27 mouse cellular contexts compared by ENCODE assay signal in genomic region chr17:70643211-70643610, GRCm38 (mm10).
A peak's percentile ranks its signal among the peaks of the same experiment; 100 is the strongest.
DNase-seq lines count a peak whose midpoint lies in the region; ATAC-seq and TF ChIP-seq lines count a peak whose summit lies in the region.
"Had no signal": no experiment of that assay in that cellular context is flagged by ENCODE, and none has a peak within 500 bp of the region (broad histone marks: within the 10 kb centered on the region; RNA-seq: fewer than 3 reads in every experiment).

No protein-coding gene starts in this region.

- H3K4me2 ChIP-seq in intestine, embryonic 14.5 days (ENCODE audit: low read length): no peak overlapping the region
- no peak overlapping the region for H3K4me2 ChIP-seq in intestine, embryonic 15.5 days (replicated peaks)
- H3K4me2 ChIP-seq in CH12.LX (ENCODE audit: insufficient read depth, low read depth, poor library complexity, severe bottlenecking): no peak overlapping the region
- H3K4me2 ChIP-seq: lung, embryonic 15.5 days; midbrain, embryonic 13.5 days; neural tube, embryonic 15.5 days had no signal

- no peaks in the 10 kb centered on the region for H3K27me3 ChIP-seq in intestine, embryonic 14.5 days (replicated peaks; ENCODE audit: control insufficient read depth, insufficient read depth, low read length)
- no peaks in the 10 kb centered on the region for H3K27me3 ChIP-seq in intestine, embryonic 15.5 days (replicated peaks)
- H3K27me3 ChIP-seq in CH12.LX (replicated peaks) (peaks cover 17% of the 10 kb centered on the region), MEL (ENCODE audit: control insufficient read depth in 1 of 2, insufficient read depth in 2 of 2, low read length in 2 of 2) (no peaks in the 10 kb centered on the region)
- H3K27me3 ChIP-seq: lung, embryonic 15.5 days; megakaryocyte, embryonic 14.5 days; midbrain, embryonic 13.5 days; neural tube, embryonic 15.5 days had no signal

- no peak overlapping the region for H3K27ac ChIP-seq in intestine, embryonic 14.5 days (ENCODE audit: low read depth)
- H3K27ac ChIP-seq in intestine, embryonic 15.5 days: no peak overlapping the region
- no peak overlapping the region for H3K27ac ChIP-seq in left cerebral cortex, adult 2 months
- no peak overlapping the region for H3K27ac ChIP-seq in CH12.LX (ENCODE audit: insufficient read depth, low read depth)
- H3K27ac ChIP-seq in MEL (ENCODE audit: control insufficient read depth, low read depth, low read length): no peak overlapping the region
- H3K27ac ChIP-seq: hindbrain, embryonic 10.5 days; liver, embryonic 14.5 days; lung, embryonic 15.5 days; midbrain, embryonic 13.5 days; neural tube, embryonic 15.5 days had no signal

- peak; percentile 33 for DNase-seq in intestine, embryonic 14.5 days (ENCODE audit: low spot score)
- DNase-seq in left cerebral cortex, adult 2 months (ENCODE audit: extremely low spot score in 1 of 2, low spot score in 2 of 2): no peak
- DNase-seq in left cerebral cortex, adult 9 months (ENCODE audit: low spot score in 2 of 2): no peak
- peak; percentile 16 for DNase-seq in CH12.LX (ENCODE audit: extremely low read depth)
- no peak for DNase-seq in MEL (ENCODE audit: low read depth, low spot score)
- DNase-seq in cerebellum, adult 9-11 months: no peak
- DNase-seq in frontal cortex, postnatal 14 days (ENCODE audit: low spot score in 2 of 2): no peak
- DNase-seq: adrenal gland, postnatal 14 days; B cell, adult 2 months; cerebellum, adult 11-12 months; cerebellum, postnatal 14 days; heart, postnatal 14 days; kidney, adult 8-10 months; kidney, postnatal 14 days; left cerebral cortex, postnatal 4 days; lung, postnatal 4 days; retina, postnatal 1 day; right cerebral cortex, postnatal 14 days had no signal

- no peak overlapping the region for H3K9ac ChIP-seq in intestine, embryonic 14.5 days (ENCODE audit: low read length)
- no peak overlapping the region for H3K9ac ChIP-seq in intestine, embryonic 15.5 days
- H3K9ac ChIP-seq in CH12.LX (ENCODE audit: insufficient read depth, low read depth): no peak overlapping the region
- no peak overlapping the region for H3K9ac ChIP-seq in MEL (ENCODE audit: control insufficient read depth, low read depth, low read length, poor library complexity, severe bottlenecking)
- H3K9ac ChIP-seq: liver, embryonic 14.5 days; lung, embryonic 15.5 days; midbrain, embryonic 13.5 days; neural tube, embryonic 15.5 days had no signal

- H3K4me1 ChIP-seq in intestine, embryonic 14.5 days (replicated peaks; ENCODE audit: control insufficient read depth, insufficient read depth, low read length): no peaks in the 10 kb centered on the region
- no peaks in the 10 kb centered on the region for H3K4me1 ChIP-seq in intestine, embryonic 15.5 days (replicated peaks)
- no peaks in the 10 kb centered on the region for H3K4me1 ChIP-seq in CH12.LX (ENCODE audit: control insufficient read depth in 1 of 2, insufficient read depth in 2 of 2)
- H3K4me1 ChIP-seq in MEL (ENCODE audit: control insufficient read depth in 1 of 2, insufficient read depth in 2 of 2, low read length in 2 of 2): no peaks in the 10 kb centered on the region
- H3K4me1 ChIP-seq: lung, embryonic 15.5 days; megakaryocyte, embryonic 14.5 days; midbrain, embryonic 13.5 days; neural tube, embryonic 15.5 days had no signal

- 86% methylated on average over 1 of the region's 1 CpGs for WGBS in intestine, embryonic 14.5 days
- WGBS in intestine, embryonic 15.5 days: 76% methylated on average over 1 of the region's 1 CpGs

- H3K36me3 ChIP-seq in intestine, embryonic 14.5 days (ENCODE audit: control insufficient read depth, insufficient read depth, low read length): no peaks in the 10 kb centered on the region
- no peaks in the 10 kb centered on the region for H3K36me3 ChIP-seq in intestine, embryonic 15.5 days
- H3K36me3 ChIP-seq in CH12.LX (replicated peaks in 1 of 2; ENCODE audit: control insufficient read depth in 1 of 2, insufficient read depth in 1 of 2, low read length in 1 of 2) (no peaks in the 10 kb centered on the region), MEL (ENCODE audit: control insufficient read depth in 1 of 2, insufficient read depth in 2 of 2, low read length in 2 of 2) (no peaks in the 10 kb centered on the region)
- H3K36me3 ChIP-seq: hindbrain, embryonic 10.5 days; lung, embryonic 15.5 days; midbrain, embryonic 13.5 days; neural tube, embryonic 15.5 days had no signal

- no peaks in the 10 kb centered on the region for H3K79me2 ChIP-seq in CH12.LX (replicated peaks; ENCODE audit: control insufficient read depth, extremely low read depth, insufficient read depth, poor library complexity, severe bottlenecking)
- no peaks in the 10 kb centered on the region for H3K79me2 ChIP-seq in MEL (ENCODE audit: control insufficient read depth, insufficient read depth, low read length, poor library complexity)

- TF ChIP-seq RAD21 in CH12.LX (IDR thresholded peaks at IDR 0.05; ENCODE audit: low read depth, low read length) (peak; percentile 43), MEL (IDR thresholded peaks at IDR 0.05; ENCODE audit: low read depth, low read length) (no peak; the same call in 1 of the 2 replicates)

- TF ChIP-seq POLR2A in CH12.LX (IDR thresholded peaks at IDR 0.05; ENCODE audit: low read depth, low read length) (no peak), MEL (IDR thresholded peaks at IDR 0.05; ENCODE audit: control insufficient read depth in 1 of 2, insufficient read depth in 1 of 2, low read depth in 1 of 2, low read length in 2 of 2, poor library complexity in 1 of 2) (no peak)

- peak; percentile 29 for TF ChIP-seq CTCF in left cerebral cortex, adult 2 months (IDR thresholded peaks at IDR 0.05)
- TF ChIP-seq CTCF in CH12.LX (conservative IDR thresholded peaks at IDR 0.05 in 1 of 2, IDR thresholded peaks at IDR 0.05 in 1 of 2; ENCODE audit: low read depth in 2 of 2, low read length in 2 of 2) (peak in 1 of 2 experiments; percentile 53; a peak in 2 of 4 replicates), MEL (IDR thresholded peaks at IDR 0.05 in 2 of 3, conservative IDR thresholded peaks at IDR 0.05 in 1 of 3; ENCODE audit: control insufficient read depth in 1 of 3, insufficient read depth in 1 of 3, low read depth in 2 of 3, low read length in 3 of 3, poor library complexity in 1 of 3, severe bottlenecking in 1 of 3) (peak in 1 of 3 experiments; percentile 6; a peak in 1 of 6 replicates)

- in situ Hi-C loops in CH12.LX (cut with MboI; ENCODE audit: low pct_ligation_motif_present, low pct_unique_long_range_greater_than_20kb, low sequenced_read_pairs): loop anchor here (25.0 kb wide), 1 partner anchor 231 kb away; no protein-coding TSS in a partner anchor

- ATAC-seq in intestine, embryonic 14.5 days (replicated peaks; ENCODE audit: low FRiP score, low TSS enrichment, low read depth): no peak
- ATAC-seq in intestine, embryonic 15.5 days: no peak
- ATAC-seq: forebrain, embryonic 14.5 days; hindbrain, embryonic 16.5 days; midbrain, embryonic 13.5 days had no signal

- H3K4me3 ChIP-seq in intestine, embryonic 14.5 days (ENCODE audit: low read depth, low read length): no peak overlapping the region
- no peak overlapping the region for H3K4me3 ChIP-seq in intestine, embryonic 15.5 days (replicated peaks)
- no peak overlapping the region for H3K4me3 ChIP-seq in left cerebral cortex, adult 2 months
- no peak overlapping the region for H3K4me3 ChIP-seq in CH12.LX (replicated peaks in 1 of 3; ENCODE audit: low read depth in 2 of 3, low read length in 2 of 3, poor library complexity in 1 of 3)
- H3K4me3 ChIP-seq in MEL (ENCODE audit: control insufficient read depth in 1 of 2, insufficient read depth in 1 of 2, low read depth in 2 of 2, low read length in 2 of 2): no peak overlapping the region
- H3K4me3 ChIP-seq: hindbrain, embryonic 10.5 days; lung, embryonic 15.5 days; megakaryocyte, embryonic 14.5 days; midbrain, embryonic 13.5 days; neural tube, embryonic 15.5 days had no signal

- TF ChIP-seq EP300 in CH12.LX (IDR thresholded peaks at IDR 0.05; ENCODE audit: low read length): no peak
- TF ChIP-seq EP300 in MEL (IDR thresholded peaks at IDR 0.05; ENCODE audit: low read depth in 1 of 2, low read length in 2 of 2): no peak

- intact Hi-C loops in left cerebral cortex, adult 2 months (cut with DNase I): no loop called here

- H3K9me3 ChIP-seq in intestine, embryonic 14.5 days (ENCODE audit: control insufficient read depth, low read length): no peaks in the 10 kb centered on the region
- H3K9me3 ChIP-seq in intestine, embryonic 15.5 days: no peaks in the 10 kb centered on the region
- no peaks in the 10 kb centered on the region for H3K9me3 ChIP-seq in CH12.LX (replicated peaks; ENCODE audit: low read length)
- no peaks in the 10 kb centered on the region for H3K9me3 ChIP-seq in MEL (replicated peaks; ENCODE audit: insufficient read depth, low read length)
- H3K9me3 ChIP-seq: lung, embryonic 15.5 days; neural tube, embryonic 15.5 days had no signal

- dilution Hi-C loops in CH12.LX (cut with MboI; ENCODE audit: extremely low pct_ligation_motif_present, extremely low pct_unique_long_range_greater_than_20kb, low sequenced_read_pairs): no loop called here

TF ChIP-seq in CH12.LX, 34 proteins besides CTCF, POLR2A, EP300 and RAD21:
- TF ChIP-seq E2F4 (IDR thresholded peaks at IDR 0.05; ENCODE audit: insufficient replicate concordance, low read depth, low read length): no peak
- peak; percentile 42 for TF ChIP-seq SMC3 (IDR thresholded peaks at IDR 0.05; ENCODE audit: low read depth, low read length)

TF ChIP-seq in MEL, 35 proteins besides CTCF, POLR2A, EP300 and RAD21:
- TF ChIP-seq SMC3 (IDR thresholded peaks at IDR 0.05; ENCODE audit: low read depth, low read length) (peak; percentile 6; the same call in 1 of the 2 replicates), ZKSCAN1 (IDR thresholded peaks at IDR 0.05; ENCODE audit: low read depth, low read length) (no peak)

Comparison
In these comparisons a context has a peak if more than half of its experiments do, and no peak if none do; other contexts are left out.
1. DNase-seq: peak in intestine, embryonic 14.5 days (single experiment) and CH12.LX (single experiment); none in left cerebral cortex, adult 2 months (0 of 2), left cerebral cortex, adult 9 months (0 of 2), MEL (single experiment), cerebellum, adult 9-11 months (single experiment) and frontal cortex, postnatal 14 days (0 of 2).